Mouse (Mus musculus): ENCODE results near the gene Cluap1. TPM values are rescaled to one million over a fixed set of nuclear protein-coding genes. Genes with fewer than 3 reads are reported as not detected.

Gene Cluap1
- polyA plus RNA-seq, 1 experiment from 2014 or later: 16.6 TPM

- Histone ChIP-seq H3K27me3 (replicated peaks) (no peaks in the 10 kb centered on the region), H3K4me1 (replicated peaks) (no peaks in the 10 kb centered on the region), H3K9ac (no peak overlapping the region), H3K4me2 (no peak overlapping the region), H3K4me3 (no peak overlapping the region), H3K36me3 (peaks cover 100% of the 10 kb centered on the region), H3K27ac (ENCODE audit: poor library complexity, severe bottlenecking) (no peak overlapping the region), H3K9me3 (replicated peaks) (no peaks in the 10 kb centered on the region)
- ATAC-seq (ENCODE audit: insufficient number of reproducible peaks, low FRiP score): no peak
- 87% methylated on average over 4 of the region's 4 CpGs for WGBS
Measured at GRCm38 (mm10) chr16:3988410-3988809, 79.8 kb downstream of the Cluap1 start.

Small RNA genes lying within 50 kb of the gene (microRNA-seq; reads per million reads assigned to microRNA genes)
- gene Gm23493: not detected

Other genes starting within 250 kb of the Cluap1 start
- not detected in 2 replicates for gene Mefv, start 190.7 kb upstream of the Cluap1 start, polyA plus RNA-seq (2016; fragmentation: Nextera tagmentation; extraction: Ambion mirVana)
- 28.6 and 29.5 TPM in 2 replicates for gene Zfp263, start 164.7 kb upstream of the Cluap1 start, polyA plus RNA-seq (2016; fragmentation: Nextera tagmentation; extraction: Ambion mirVana)
- gene Olfr15, start 77.9 kb upstream of the Cluap1 start, polyA plus RNA-seq (2016; fragmentation: Nextera tagmentation; extraction: Ambion mirVana): not detected in 2 replicates
- gene Zfp174, start 61.5 kb upstream of the Cluap1 start, polyA plus RNA-seq (2016; fragmentation: Nextera tagmentation; extraction: Ambion mirVana): 1.3 and 1.4 TPM in 2 replicates
- gene Naa60, start 36.4 kb upstream of the Cluap1 start, polyA plus RNA-seq (2016; fragmentation: Nextera tagmentation; extraction: Ambion mirVana): 36.1 and 41.1 TPM in 2 replicates
- 6.5 and 7.8 TPM in 2 replicates for gene Zfp597, start 24.2 kb upstream of the Cluap1 start, polyA plus RNA-seq (2016; fragmentation: Nextera tagmentation; extraction: Ambion mirVana)
- gene Gm20695, start 24.2 kb upstream of the Cluap1 start, polyA plus RNA-seq (2016; fragmentation: Nextera tagmentation; extraction: Ambion mirVana): 1.5 TPM in 1 of 2 replicates, not detected in the other
- gene 1700037C18Rik, start 112 bp upstream of the Cluap1 start, polyA plus RNA-seq (2016; fragmentation: Nextera tagmentation; extraction: Ambion mirVana): 6.5 and 7.9 TPM in 2 replicates
- gene Nlrc3, start 67.8 kb downstream of the Cluap1 start, polyA plus RNA-seq (2016; fragmentation: Nextera tagmentation; extraction: Ambion mirVana): 1.6 TPM in 2 replicates
- 14.8 and 18.2 TPM in 2 replicates for gene Slx4, start 95.0 kb downstream of the Cluap1 start, polyA plus RNA-seq (2016; fragmentation: Nextera tagmentation; extraction: Ambion mirVana)
- 3.4 and 5.0 TPM in 2 replicates for gene Dnase1, start 128.1 kb downstream of the Cluap1 start, polyA plus RNA-seq (2016; fragmentation: Nextera tagmentation; extraction: Ambion mirVana)
- 97.3 and 102 TPM in 2 replicates for gene Trap1, start 169.0 kb downstream of the Cluap1 start, polyA plus RNA-seq (2016; fragmentation: Nextera tagmentation; extraction: Ambion mirVana)

All from heart, embryonic 12.5 days (tissue).